Mouse (Mus musculus) hindbrain, postnatal 0 days (tissue): ENCODE data around the gene Zmynd10. TPM values are rescaled to one million over a fixed set of nuclear protein-coding genes. Genes with fewer than 3 reads are reported as not detected.

Experiments used
- ATAC-seq: fragments of 200-750 bp; cut with Nextera tagmentation; 2 replicates; pipeline ENCODE4 v1.8.0; 2017; ENCODE audit warnings: mild to moderate bottlenecking, moderate TSS enrichment, moderate library complexity
- DNase-seq: peaks from one replicate; pipeline ENCODE4 v3.0.0-alpha.2; 2015; ENCODE audit warnings: low spot score
- H3K27ac ChIP-seq: fragments of 300-500 bp; sonication (generic); 2 replicates; pipeline ENCODE4 v1.5.1; 2014; ENCODE audit warnings: mild to moderate bottlenecking
- H3K27me3 ChIP-seq: fragments of 300-500 bp; sonication (generic); 2 replicates; pipeline ENCODE4 v1.6.1; 2014; ENCODE audit warnings: low read length, mixed read lengths; ENCODE audit not compliant: insufficient read depth
- H3K36me3 ChIP-seq: fragments of 300-500 bp; sonication (generic); 2 replicates; pipeline ENCODE4 v1.6.1; 2014; ENCODE audit warnings: low read length, mixed read lengths; ENCODE audit not compliant: insufficient read depth
- H3K4me1 ChIP-seq: fragments of 300-500 bp; sonication (generic); 2 replicates; pipeline ENCODE4 v1.6.1; 2014; ENCODE audit warnings: antibody characterized with exemption, low read length, mixed read lengths; ENCODE audit not compliant: insufficient read depth
- H3K4me2 ChIP-seq: fragments of 300-500 bp; sonication (generic); 2 replicates; pipeline ENCODE4 v1.6.1; 2014; ENCODE audit warnings: low read depth, mild to moderate bottlenecking, low read length, moderate library complexity, mixed read lengths
- H3K4me3 ChIP-seq: fragments of 300-500 bp; sonication (generic); 2 replicates; pipeline ENCODE4 v1.5.1; 2014; ENCODE audit warnings: low read length
- H3K9ac ChIP-seq: fragments of 300-500 bp; sonication (generic); replicated peaks from 2 replicates; pipeline ENCODE4 v1.6.1; 2014; ENCODE audit warnings: mild to moderate bottlenecking, low read length, moderate library complexity, mixed read lengths
- H3K9me3 ChIP-seq: fragments of 300-500 bp; sonication (generic); 2 replicates; pipeline ENCODE4 v1.6.1; 2016; ENCODE audit warnings: low read length, mixed read lengths
- CTCF ChIP-seq: IDR thresholded peaks from 2 replicates; pipeline ENCODE4 v1.5.1; 2016; ENCODE audit warnings: antibody characterized with exemption, control low read depth, low read depth
- WGBS: fragments of 180-500 bp; shearing (Covaris S2); extraction: QIAGEN DNeasy Blood & Tissue Kit; methylation state at CpG from one replicate; pipeline ENCODE4 v1.1.7; 2014; 5-methylcytosine and 5-hydroxymethylcytosine counted together
- polyA plus RNA-seq: library from polyadenylated mRNA; unstranded; fragments of >200 nt; fragmentation: Nextera tagmentation; extraction: Ambion mirVana; gene quantifications from 2 replicates; pipeline ENCODE4 v1.2.1, GENCODE M21; 2015
- total RNA-seq: library from RNA; depleted of rRNA; stranded (reverse); fragments of >200 nt; gene quantifications from 2 replicates; pipeline ENCODE4 v1.2.3, GENCODE M21; 2014

Zmynd10 gene
- total and polyA plus RNA-seq, 2 experiments from 2014 or later = 3.7 to 10.9 TPM

DNA sequence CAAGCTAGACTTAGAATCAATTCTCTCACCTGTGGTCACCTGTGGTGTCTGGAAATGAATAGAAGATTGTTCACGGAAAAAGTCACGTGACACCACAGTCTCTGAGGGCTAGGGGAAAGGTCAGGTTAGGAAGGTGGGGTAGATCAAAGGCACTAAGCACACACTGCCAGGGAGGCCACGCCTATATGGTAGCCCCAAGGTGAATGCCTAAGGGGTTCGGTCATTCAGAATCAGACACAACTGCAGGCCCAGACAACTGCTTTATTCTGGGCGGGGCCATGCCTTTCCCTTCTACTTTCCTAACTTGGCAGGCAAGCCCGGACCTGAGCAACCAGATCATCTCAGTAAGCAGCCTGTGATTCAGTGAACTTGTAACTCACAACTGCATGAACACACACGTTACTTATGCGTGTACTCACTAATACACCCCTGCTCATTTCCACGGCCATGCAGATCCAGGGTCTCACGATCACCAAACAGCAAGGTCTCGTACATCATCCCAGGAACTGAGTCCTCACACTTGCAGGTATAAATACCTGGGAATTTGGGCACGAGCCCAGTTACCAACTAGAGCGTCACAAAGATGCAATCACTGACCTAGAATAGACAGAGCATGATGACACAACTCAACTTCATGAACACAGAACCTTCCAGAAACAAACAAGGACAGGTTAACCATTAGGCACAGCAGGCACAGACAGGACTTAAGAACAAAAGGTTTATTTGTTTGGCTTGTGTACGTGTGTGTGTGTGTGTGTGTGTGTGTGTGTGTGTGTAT is 28.7 kb downstream of the Zmynd10 start:
- Histone ChIP-seq H3K9ac (no peak overlapping the region), H3K36me3 (peaks cover 21% of the 10 kb centered on the region; the same call in 1 of the 2 replicates), H3K27me3 (no peaks in the 10 kb centered on the region), H3K4me2 (no peak overlapping the region), H3K4me1 (peaks cover 6% of the 10 kb centered on the region; the same call in 1 of the 2 replicates), H3K9me3 (no peaks in the 10 kb centered on the region), H3K4me3 (no peak overlapping the region), H3K27ac (peak overlapping the region; percentile 73; the same call in 1 of the 2 replicates)
- WGBS = 81% methylated on average over 14 of the region's 14 CpGs
- no peak for DNase-seq
- no peak for ATAC-seq
- TF ChIP-seq CTCF = no peak

DNA sequence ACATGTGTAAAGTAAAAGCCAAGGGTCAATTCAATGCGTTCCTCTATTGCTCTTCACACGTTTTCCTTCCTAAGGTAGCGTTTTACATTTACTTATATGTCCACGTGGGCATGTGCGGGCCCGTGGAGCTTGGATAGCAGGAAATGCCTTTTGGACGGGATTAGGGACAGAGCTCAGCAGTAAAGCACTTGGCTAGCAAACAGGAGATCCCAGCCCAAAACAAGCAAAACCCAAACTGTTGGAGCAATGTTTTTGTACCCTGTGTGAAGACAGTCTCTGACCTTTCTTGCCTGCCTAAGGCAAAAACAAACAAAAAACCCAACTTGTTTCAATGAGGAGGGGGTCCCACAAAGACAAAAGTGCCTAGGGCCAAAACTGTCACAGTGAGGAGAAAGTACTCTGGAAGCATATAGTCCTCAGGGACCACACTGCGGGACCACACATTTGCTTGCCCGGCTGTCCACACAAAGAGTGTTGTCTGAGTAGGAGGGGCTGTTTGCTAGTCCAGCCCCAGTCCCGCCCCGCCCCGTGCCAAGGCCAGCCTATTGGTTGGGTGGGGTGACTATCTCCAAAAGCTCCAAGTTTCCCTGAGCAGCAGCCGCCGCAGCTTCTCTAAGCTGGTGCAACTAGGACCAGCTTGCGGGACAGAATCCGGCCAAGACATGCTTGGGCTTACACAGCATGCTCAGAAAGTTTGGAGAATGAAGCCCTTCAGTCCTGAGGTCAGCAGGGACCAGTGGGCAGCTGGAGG is 29.4 kb downstream of the Zmynd10 start, which contains the start of gene Hyal1:
Gene Hyal1, plus strand, starts transcription at position 571 of the 751 bp plus-strand sequence.
- ATAC-seq (peak; percentile 81), DNase-seq (peak; percentile 78)
- Histone ChIP-seq H3K9ac (no peak within 1 kb of the TSS), H3K36me3 (peaks cover 18% of the 10 kb centered on the region; the same call in 1 of the 2 replicates), H3K4me2 (peak within 1 kb of the TSS; percentile 40), H3K4me3 (0 out of 2 replicates have a peak within 1 kb of the TSS, but pooled peaks have one; percentile 6), H3K9me3 (no peaks in the 10 kb centered on the region), H3K27me3 (no peaks in the 10 kb centered on the region), H3K27ac (peak within 1 kb of the TSS; percentile 73), H3K4me1 (peaks cover 9% of the 10 kb centered on the region; the same call in 1 of the 2 replicates)
- TF ChIP-seq CTCF = no peak
- 21% methylated on average over 16 of the region's 16 CpGs for WGBS

DNA sequence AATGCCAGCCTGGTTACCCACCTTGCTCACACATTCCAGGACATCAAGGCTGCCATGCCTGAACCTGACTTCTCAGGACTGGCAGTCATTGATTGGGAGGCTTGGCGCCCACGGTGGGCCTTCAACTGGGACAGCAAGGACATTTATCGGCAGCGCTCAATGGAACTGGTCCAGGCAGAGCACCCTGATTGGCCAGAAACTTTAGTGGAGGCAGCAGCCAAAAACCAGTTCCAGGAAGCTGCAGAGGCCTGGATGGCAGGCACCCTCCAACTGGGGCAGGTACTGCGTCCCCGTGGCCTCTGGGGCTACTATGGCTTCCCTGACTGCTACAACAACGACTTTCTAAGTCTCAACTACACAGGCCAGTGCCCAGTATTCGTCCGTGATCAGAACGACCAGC is 30.8 kb downstream of the Zmynd10 start:
- no peak overlapping the region for H3K27ac ChIP-seq
- H3K4me3 ChIP-seq = no peak overlapping the region
- DNase-seq = no peak
- ATAC-seq = no peak
- no peak overlapping the region for H3K4me2 ChIP-seq
- WGBS = 91% methylated on average over 10 of the region's 10 CpGs
- peaks cover 7% of the 10 kb centered on the region; the same call in 1 of the 2 replicates for H3K36me3 ChIP-seq
- H3K4me1 ChIP-seq = peaks cover 9% of the 10 kb centered on the region; the same call in 1 of the 2 replicates
- no peaks in the 10 kb centered on the region for H3K27me3 ChIP-seq
- H3K9me3 ChIP-seq = no peaks in the 10 kb centered on the region
- H3K9ac ChIP-seq = no peak overlapping the region
- no peak for TF ChIP-seq CTCF

DNA sequence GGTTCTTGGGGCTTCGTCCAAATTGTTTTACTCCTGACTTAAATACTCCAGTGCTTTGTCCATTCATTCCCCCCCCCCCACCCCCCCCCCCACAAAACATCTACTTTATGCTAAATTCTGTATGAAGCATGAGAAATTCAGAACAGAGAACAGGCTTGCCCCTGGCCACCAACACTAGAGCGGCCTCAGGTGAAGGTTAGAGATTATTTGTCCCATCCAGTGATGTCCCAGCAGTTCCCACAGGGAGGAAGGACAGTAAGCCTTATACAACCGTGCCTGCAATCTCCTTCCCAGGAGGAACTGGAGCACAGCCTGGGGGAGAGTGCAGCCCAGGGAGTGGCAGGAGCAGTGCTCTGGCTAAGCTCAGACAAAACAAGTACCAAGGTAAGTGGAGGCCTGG is 31.5 kb downstream of the Zmynd10 start, which contains the start of gene Naa80:
Gene Naa80, plus strand, starts transcription at position 301 of the 400 bp plus-strand sequence.
- 77% methylated on average over 3 of the region's 3 CpGs for WGBS
- Histone ChIP-seq H3K27me3 (no peaks in the 10 kb centered on the region), H3K9me3 (no peaks in the 10 kb centered on the region), H3K4me1 (peaks cover 9% of the 10 kb centered on the region; the same call in 1 of the 2 replicates), H3K9ac (no peak within 1 kb of the TSS), H3K4me2 (no peak within 1 kb of the TSS), H3K4me3 (no peak within 1 kb of the TSS), H3K36me3 (peaks cover 11% of the 10 kb centered on the region; the same call in 1 of the 2 replicates), H3K27ac (peak within 1 kb of the TSS; percentile 88)
- no peak for DNase-seq
- ATAC-seq = no peak
- TF ChIP-seq CTCF = no peak

DNA sequence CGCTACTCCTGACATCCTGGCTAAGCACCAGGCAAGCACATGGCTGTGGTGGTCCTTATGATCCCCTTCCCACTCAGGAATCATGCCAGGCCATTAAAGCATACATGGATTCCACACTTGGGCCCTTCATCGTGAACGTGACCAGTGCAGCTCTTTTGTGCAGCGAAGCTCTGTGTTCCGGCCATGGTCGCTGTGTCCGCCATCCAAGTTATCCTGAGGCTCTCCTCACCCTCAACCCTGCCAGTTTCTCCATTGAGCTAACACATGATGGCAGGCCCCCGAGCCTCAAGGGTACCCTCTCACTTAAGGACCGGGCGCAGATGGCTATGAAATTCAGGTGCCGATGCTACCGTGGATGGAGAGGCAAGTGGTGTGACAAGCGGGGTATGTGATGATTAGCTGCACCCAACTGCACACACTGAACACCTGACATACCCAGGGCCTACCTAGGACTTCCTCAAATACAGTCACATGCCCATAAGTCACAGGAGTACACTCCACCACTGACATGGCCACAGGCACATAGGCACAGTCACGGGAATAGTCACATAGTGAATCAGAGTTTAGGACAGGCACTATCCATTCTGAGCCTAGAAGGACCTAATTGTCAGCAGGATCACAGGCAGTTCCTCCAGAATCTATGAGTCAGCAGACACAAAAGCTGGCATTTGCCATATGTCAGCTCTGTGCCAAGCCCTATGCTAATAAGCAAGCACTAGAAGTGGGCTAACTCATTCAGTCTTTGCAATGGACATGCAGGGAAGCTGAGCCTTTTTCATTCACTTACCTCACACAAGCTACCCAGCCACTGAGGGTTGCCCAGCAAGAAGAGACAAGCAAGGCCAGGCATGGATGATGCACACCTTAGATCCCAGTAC is 32.2 kb downstream of the Zmynd10 start:
- H3K27ac ChIP-seq = peak overlapping the region; percentile 88
- no peak for TF ChIP-seq CTCF
- H3K9me3 ChIP-seq = no peaks in the 10 kb centered on the region
- no peak overlapping the region for H3K4me3 ChIP-seq
- H3K4me2 ChIP-seq = no peak overlapping the region
- H3K36me3 ChIP-seq = peaks cover 11% of the 10 kb centered on the region; the same call in 1 of the 2 replicates
- DNase-seq (peak; percentile 15), ATAC-seq (no peak)
- WGBS = 85% methylated on average over 14 of the region's 14 CpGs
- H3K9ac ChIP-seq = no peak overlapping the region
- H3K27me3 ChIP-seq = no peaks in the 10 kb centered on the region
- peaks cover 9% of the 10 kb centered on the region; the same call in 1 of the 2 replicates for H3K4me1 ChIP-seq
